Mouse (Mus musculus) midbrain, embryonic 14.5 days (tissue): ENCODE measurements around the gene Abi2. TPM values are rescaled to one million over a fixed set of nuclear protein-coding genes. Genes with fewer than 3 reads are reported as not detected.

ENCODE experiments used
- ATAC-seq: fragments of 200-750 bp; cut with Nextera tagmentation; 2 replicates; pipeline ENCODE4 v1.8.0; 2017; ENCODE audit warnings: moderate number of reproducible peaks, moderate library complexity; ENCODE audit not compliant: low FRiP score, low TSS enrichment
- DNase-seq: peaks from one replicate; pipeline ENCODE4 v3.0.0-alpha.2; 2015
- H3K27ac ChIP-seq: fragments of 300-500 bp; sonication (generic); replicated peaks from 2 replicates; pipeline ENCODE4 v1.5.1; 2014; ENCODE audit warnings: mild to moderate bottlenecking, low read depth, low read length, moderate library complexity
- H3K27me3 ChIP-seq: fragments of 300-500 bp; sonication (generic); 2 replicates; pipeline ENCODE4 v1.6.1; 2014; ENCODE audit warnings: low read length, control low read depth, mixed read lengths; ENCODE audit not compliant: control insufficient read depth, insufficient read depth
- H3K36me3 ChIP-seq: fragments of 300-500 bp; sonication (generic); 2 replicates; pipeline ENCODE4 v1.6.1; 2014; ENCODE audit warnings: low read length, control low read depth; ENCODE audit not compliant: control insufficient read depth, insufficient read depth
- H3K4me1 ChIP-seq: fragments of 300-500 bp; sonication (generic); 2 replicates; pipeline ENCODE4 v1.6.1; 2014; ENCODE audit warnings: mild to moderate bottlenecking, antibody characterized with exemption, low read length, control low read depth; ENCODE audit not compliant: control insufficient read depth, insufficient read depth
- H3K4me2 ChIP-seq: fragments of 300-500 bp; sonication (generic); 2 replicates; pipeline ENCODE4 v1.6.1; 2014; ENCODE audit warnings: mild to moderate bottlenecking, low read length, moderate library complexity
- H3K4me3 ChIP-seq: fragments of 300-500 bp; sonication (generic); replicated peaks from 2 replicates; pipeline ENCODE4 v1.5.1; 2014; ENCODE audit warnings: low read depth, low read length
- H3K9ac ChIP-seq: fragments of 300-500 bp; sonication (generic); replicated peaks from 2 replicates; pipeline ENCODE4 v1.6.1; 2014; ENCODE audit warnings: mild to moderate bottlenecking, low read length, moderate library complexity
- H3K9me3 ChIP-seq: fragments of 300-500 bp; sonication (generic); 2 replicates; pipeline ENCODE4 v1.6.1; 2016; ENCODE audit warnings: low read length, control low read depth, mixed read lengths; ENCODE audit not compliant: control insufficient read depth
- WGBS: fragments of 180-500 bp; shearing (Covaris S2); extraction: QIAGEN DNeasy Blood & Tissue Kit; methylation state at CpG from one replicate; pipeline ENCODE4 v1.1.7; 2014; 5-methylcytosine and 5-hydroxymethylcytosine counted together
- polyA plus RNA-seq: library from polyadenylated mRNA; unstranded; fragments of >200 nt; fragmentation: Nextera tagmentation; extraction: Ambion mirVana; gene quantifications from 2 replicates; pipeline ENCODE4 v1.2.1, GENCODE M21; 2014

Gene Abi2
- polyA plus RNA-seq, 1 experiment from 2014 or later: 84.0 TPM

DNA sequence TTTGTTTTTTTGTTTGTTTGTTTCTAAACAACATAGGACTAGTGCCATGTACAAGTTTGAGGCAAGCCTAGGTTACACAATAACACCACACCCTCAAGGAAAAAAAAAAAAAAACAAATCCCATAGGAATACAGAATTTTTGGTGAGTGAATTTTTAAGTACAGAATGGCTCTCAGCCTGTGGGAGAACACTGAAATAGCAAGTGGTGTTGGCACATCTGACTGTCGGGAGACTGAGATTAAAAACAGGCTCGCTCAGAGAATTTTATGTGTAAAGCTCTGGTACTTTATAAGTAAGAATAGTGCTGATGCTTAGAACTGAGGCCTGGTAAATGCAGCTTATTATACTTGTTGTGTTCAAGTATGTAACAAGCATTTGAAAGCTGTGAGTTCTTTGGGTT, 60.1 kb downstream of the Abi2 start:
- no peaks in the 10 kb centered on the region for H3K27me3 ChIP-seq
- H3K27ac ChIP-seq: no peak overlapping the region
- no peak for DNase-seq
- H3K9ac ChIP-seq: no peak overlapping the region
- peaks cover 38% of the 10 kb centered on the region for H3K36me3 ChIP-seq
- no peak overlapping the region for H3K4me3 ChIP-seq
- WGBS: 87% methylated on average over 2 of the region's 2 CpGs
- no peak for ATAC-seq
- H3K4me1 ChIP-seq: no peaks in the 10 kb centered on the region
- H3K9me3 ChIP-seq: no peaks in the 10 kb centered on the region
- no peak overlapping the region for H3K4me2 ChIP-seq

DNA sequence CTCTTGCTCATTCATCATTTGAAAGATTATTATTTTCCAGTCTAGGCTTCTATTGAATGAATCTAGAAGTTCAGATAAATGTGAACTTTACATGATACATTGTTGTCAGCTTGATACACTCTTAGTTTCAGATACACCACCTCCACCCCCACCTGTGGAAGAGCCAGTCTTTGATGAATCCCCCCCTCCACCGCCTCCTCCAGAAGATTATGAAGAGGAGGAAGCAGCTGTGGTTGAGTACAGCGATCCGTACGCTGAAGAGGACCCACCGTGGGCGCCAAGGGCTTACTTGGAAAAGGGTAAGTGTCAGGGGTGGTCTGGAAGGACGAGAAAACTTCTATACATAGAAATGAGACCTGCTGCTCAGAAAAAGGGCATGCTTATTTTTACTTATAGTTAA, 61.1 kb downstream of the Abi2 start:
- no peaks in the 10 kb centered on the region for H3K9me3 ChIP-seq
- H3K4me1 ChIP-seq: no peaks in the 10 kb centered on the region
- peaks cover 34% of the 10 kb centered on the region for H3K36me3 ChIP-seq
- DNase-seq: no peak
- no peak overlapping the region for H3K27ac ChIP-seq
- H3K4me3 ChIP-seq: no peak overlapping the region
- H3K9ac ChIP-seq: no peak overlapping the region
- 93% methylated on average over 7 of the region's 7 CpGs for WGBS
- ATAC-seq: no peak
- no peaks in the 10 kb centered on the region for H3K27me3 ChIP-seq
- no peak overlapping the region for H3K4me2 ChIP-seq

DNA sequence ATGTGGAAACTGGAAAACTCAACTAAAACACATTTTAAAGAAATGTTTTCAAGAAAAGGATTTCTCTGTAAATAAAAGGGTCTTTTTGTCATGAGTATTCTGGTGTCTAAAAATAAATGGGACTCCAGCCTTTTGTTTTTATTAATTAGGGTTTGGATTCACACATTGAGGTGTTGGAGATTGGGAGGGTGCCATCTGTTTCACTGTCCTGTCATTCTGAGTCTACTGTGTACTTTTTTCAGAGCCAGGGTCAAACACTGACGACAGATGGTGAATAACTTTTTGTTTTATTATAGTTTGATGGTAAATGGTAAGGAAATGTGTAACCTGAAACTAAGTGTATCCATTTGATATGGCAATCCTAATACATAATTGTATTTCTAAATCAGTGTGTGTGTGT, 72.1 kb downstream of the Abi2 start:
- no peaks in the 10 kb centered on the region for H3K27me3 ChIP-seq
- H3K9ac ChIP-seq: no peak overlapping the region
- DNase-seq (no peak), ATAC-seq (no peak)
- H3K4me3 ChIP-seq: no peak overlapping the region
- H3K4me2 ChIP-seq: no peak overlapping the region
- H3K4me1 ChIP-seq: no peaks in the 10 kb centered on the region
- no peak overlapping the region for H3K27ac ChIP-seq
- 68% methylated on average over 1 of the region's 1 CpGs for WGBS
- H3K36me3 ChIP-seq: peaks cover 41% of the 10 kb centered on the region
- no peaks in the 10 kb centered on the region for H3K9me3 ChIP-seq

DNA sequence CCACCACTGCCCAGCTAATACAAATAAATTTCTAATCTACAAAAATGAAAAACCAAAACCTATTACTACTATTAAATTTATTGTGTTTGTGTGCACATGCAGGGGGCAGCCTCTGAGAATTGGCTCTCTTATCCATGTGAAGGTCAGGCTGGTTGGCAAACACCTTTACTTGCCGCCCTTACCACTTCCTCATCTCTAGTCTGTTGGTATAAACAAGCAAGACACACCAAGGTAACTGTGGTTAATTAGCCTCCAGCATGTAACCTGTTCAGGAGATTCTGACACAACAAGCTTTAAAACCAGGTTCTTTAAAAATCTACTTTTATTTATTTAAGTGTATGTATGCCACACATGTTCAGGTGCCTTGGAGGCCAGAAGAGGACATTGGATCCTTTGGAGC, 73.5 kb downstream of the Abi2 start:
- DNase-seq: no peak
- no peaks in the 10 kb centered on the region for H3K4me1 ChIP-seq
- WGBS: 100% methylated on average over 1 of the region's 1 CpGs
- no peak overlapping the region for H3K9ac ChIP-seq
- ATAC-seq: no peak
- no peaks in the 10 kb centered on the region for H3K9me3 ChIP-seq
- peaks cover 40% of the 10 kb centered on the region for H3K36me3 ChIP-seq
- H3K27ac ChIP-seq: no peak overlapping the region
- H3K27me3 ChIP-seq: no peaks in the 10 kb centered on the region
- H3K4me3 ChIP-seq: no peak overlapping the region
- no peak overlapping the region for H3K4me2 ChIP-seq

DNA sequence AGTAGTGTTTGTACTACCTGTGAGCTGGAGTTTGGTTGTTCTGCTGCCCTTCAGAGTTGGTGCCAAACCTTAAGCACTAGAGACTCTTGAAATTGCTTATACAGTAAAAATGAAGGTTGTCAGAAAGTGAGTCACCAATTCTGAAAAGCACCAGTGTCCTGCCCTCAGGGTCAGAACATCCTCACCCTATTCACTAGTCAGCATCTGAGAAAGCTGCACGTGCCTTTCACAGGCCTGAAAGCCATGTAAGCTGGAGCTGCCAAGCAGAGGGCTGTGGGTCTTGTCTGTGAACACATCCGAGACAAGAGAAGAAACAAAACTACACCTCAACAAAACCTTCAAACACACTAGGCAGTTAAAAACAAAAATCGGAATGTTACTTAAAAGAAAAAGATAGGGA, 76.2 kb downstream of the Abi2 start:
- no peak for ATAC-seq
- no peak overlapping the region for H3K4me2 ChIP-seq
- H3K36me3 ChIP-seq: peaks cover 50% of the 10 kb centered on the region
- H3K9ac ChIP-seq: no peak overlapping the region
- 78% methylated on average over 3 of the region's 3 CpGs for WGBS
- no peak for DNase-seq
- no peaks in the 10 kb centered on the region for H3K27me3 ChIP-seq
- H3K4me1 ChIP-seq: no peaks in the 10 kb centered on the region
- no peak overlapping the region for H3K4me3 ChIP-seq
- H3K9me3 ChIP-seq: no peaks in the 10 kb centered on the region
- H3K27ac ChIP-seq: no peak overlapping the region

DNA sequence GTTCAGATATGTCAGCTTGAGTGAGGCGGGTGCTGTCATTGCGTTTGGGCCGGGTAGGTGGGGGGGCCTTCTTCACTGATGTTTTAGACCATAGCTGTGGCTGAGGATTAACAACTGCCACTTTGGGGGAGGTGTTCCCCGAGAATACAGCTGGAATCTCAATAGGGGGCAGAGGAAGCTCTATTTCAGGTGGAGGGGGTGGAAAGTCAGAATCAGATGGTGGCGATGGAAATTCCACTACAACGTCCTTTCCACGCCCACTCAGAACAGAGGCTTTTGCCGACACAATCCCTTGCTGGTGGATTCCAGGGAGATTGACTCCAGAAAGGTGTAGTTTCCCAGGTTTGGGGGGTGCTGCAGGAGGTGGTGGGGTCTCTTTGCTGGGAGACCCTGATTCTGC, 79.2 kb downstream of the Abi2 start:
- Histone ChIP-seq H3K9ac (no peak overlapping the region), H3K36me3 (peaks cover 67% of the 10 kb centered on the region), H3K27me3 (no peaks in the 10 kb centered on the region), H3K9me3 (no peaks in the 10 kb centered on the region), H3K4me2 (no peak overlapping the region), H3K27ac (no peak overlapping the region), H3K4me3 (no peak overlapping the region), H3K4me1 (no peaks in the 10 kb centered on the region)
- WGBS: 89% methylated on average over 8 of the region's 8 CpGs
- no peak for DNase-seq
- no peak for ATAC-seq

DNA sequence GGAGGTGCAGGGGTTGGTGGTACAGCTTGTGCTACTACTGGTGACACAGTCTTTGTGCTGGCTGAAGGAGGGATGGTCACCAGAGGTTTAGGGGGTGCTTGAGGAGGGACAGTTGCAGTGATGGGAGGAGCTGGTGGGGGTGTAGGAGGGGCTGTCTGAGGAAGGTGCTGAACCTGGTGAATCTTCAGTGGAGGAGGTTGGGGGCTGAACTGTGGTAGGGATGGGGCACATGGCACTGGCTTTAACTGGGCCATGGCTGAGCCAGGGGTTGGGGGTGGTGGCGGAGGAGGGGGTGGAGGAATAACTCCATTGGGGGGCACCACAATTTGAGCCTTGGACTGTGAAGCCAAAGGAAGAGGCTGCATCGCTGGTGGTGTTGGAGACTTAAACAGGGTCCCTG, 80.2 kb downstream of the Abi2 start:
- Histone ChIP-seq H3K27ac (no peak overlapping the region; the same call in 1 of the 2 replicates), H3K36me3 (peaks cover 77% of the 10 kb centered on the region), H3K4me2 (no peak overlapping the region), H3K9ac (no peak overlapping the region), H3K4me1 (no peaks in the 10 kb centered on the region), H3K27me3 (no peaks in the 10 kb centered on the region), H3K4me3 (no peak overlapping the region), H3K9me3 (no peaks in the 10 kb centered on the region)
- WGBS: 83% methylated on average over 2 of the region's 2 CpGs
- DNase-seq (no peak), ATAC-seq (no peak; the same call in 1 of the 2 replicates)

DNA sequence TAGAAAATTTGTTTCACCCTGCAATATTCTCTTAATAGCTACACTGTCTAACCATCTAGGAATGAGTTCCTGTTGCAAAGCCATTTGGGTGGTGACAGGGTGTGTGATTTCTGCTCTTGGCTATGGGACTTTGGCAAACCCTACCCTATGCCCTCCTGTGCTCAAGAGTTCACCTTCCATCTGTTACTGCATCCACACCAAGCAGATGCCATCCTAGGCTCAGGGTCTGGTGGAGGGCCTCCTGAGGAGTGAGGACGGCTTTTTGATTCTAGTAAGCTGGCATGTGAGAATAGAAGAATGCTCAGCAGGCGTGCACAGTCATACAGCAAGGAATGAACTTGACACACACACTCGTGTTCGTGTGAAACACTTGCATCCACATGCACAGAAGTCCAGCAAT, 81.1 kb downstream of the Abi2 start:
- Histone ChIP-seq H3K9ac (no peak overlapping the region), H3K4me2 (no peak overlapping the region), H3K27me3 (no peaks in the 10 kb centered on the region), H3K36me3 (peaks cover 84% of the 10 kb centered on the region), H3K4me1 (no peaks in the 10 kb centered on the region), H3K27ac (no peak overlapping the region), H3K9me3 (no peaks in the 10 kb centered on the region), H3K4me3 (no peak overlapping the region)
- ATAC-seq (no peak), DNase-seq (no peak)
- WGBS: 80% methylated on average over 4 of the region's 4 CpGs

DNA sequence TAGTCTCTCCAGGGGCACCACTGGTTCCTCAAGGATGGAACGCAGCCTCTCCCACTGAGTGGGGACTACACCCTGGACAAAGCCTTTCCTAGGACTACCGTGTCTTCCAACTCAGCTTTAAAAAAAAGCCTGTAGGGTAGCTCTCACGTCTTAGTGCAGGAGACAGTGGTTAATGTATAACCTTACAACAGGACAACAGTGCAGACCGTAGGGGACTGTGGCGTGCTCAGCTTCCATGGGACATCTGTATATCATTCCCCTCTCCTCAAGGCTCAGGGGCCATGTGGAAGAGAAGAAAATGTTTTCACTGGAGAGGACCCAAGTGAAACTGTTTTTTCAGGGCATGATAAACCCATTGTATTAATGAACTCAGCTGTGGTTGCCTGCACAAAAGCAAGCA, 83.0 kb downstream of the Abi2 start:
- 85% methylated on average over 5 of the region's 5 CpGs for WGBS
- no peak for DNase-seq
- no peak for ATAC-seq
- H3K4me2 ChIP-seq: no peak overlapping the region
- H3K27me3 ChIP-seq: no peaks in the 10 kb centered on the region
- no peaks in the 10 kb centered on the region for H3K4me1 ChIP-seq
- H3K9ac ChIP-seq: no peak overlapping the region
- H3K9me3 ChIP-seq: no peaks in the 10 kb centered on the region
- H3K36me3 ChIP-seq: peaks cover 90% of the 10 kb centered on the region
- no peak overlapping the region for H3K27ac ChIP-seq
- no peak overlapping the region for H3K4me3 ChIP-seq
